Mouse (Mus musculus): Measurements from ENCODE around the gene Id2.

Id2 gene

GRCm38 (mm10) chr12:25086966-25087365, 10.0 kb downstream of the Id2 start:
- in situ Hi-C loops (cut with MboI, MseI): loop anchor here (10.0 to 25.0 kb wide), 2 partner anchors 698 to 1200 kb away; no protein-coding TSS in a partner anchor

- in situ Hi-C loops (cut with MboI, MseI): loop anchor here (10.0 to 25.0 kb wide), 2 partner anchors 701 to 1204 kb away; no protein-coding TSS in a partner anchor
Measured at GRCm38 (mm10) chr12:25083260-25084178, 13.4 kb downstream of the Id2 start.

- in situ Hi-C loops (cut with MboI, MseI): no loop called here
Measured at GRCm38 (mm10) chr12:25074344-25074743, 22.6 kb downstream of the Id2 start.

- in situ Hi-C loops (cut with MboI, MseI): no loop called here
Measured at GRCm38 (mm10) chr12:25073374-25073773, 23.6 kb downstream of the Id2 start.

GRCm38 (mm10) chr12:25062264-25062663, 34.7 kb downstream of the Id2 start:
- in situ Hi-C loops (cut with MboI, MseI): no loop called here

GRCm38 (mm10) chr12:25060901-25061300, 36.0 kb downstream of the Id2 start:
- in situ Hi-C loops (cut with MboI, MseI): no loop called here

DNA sequence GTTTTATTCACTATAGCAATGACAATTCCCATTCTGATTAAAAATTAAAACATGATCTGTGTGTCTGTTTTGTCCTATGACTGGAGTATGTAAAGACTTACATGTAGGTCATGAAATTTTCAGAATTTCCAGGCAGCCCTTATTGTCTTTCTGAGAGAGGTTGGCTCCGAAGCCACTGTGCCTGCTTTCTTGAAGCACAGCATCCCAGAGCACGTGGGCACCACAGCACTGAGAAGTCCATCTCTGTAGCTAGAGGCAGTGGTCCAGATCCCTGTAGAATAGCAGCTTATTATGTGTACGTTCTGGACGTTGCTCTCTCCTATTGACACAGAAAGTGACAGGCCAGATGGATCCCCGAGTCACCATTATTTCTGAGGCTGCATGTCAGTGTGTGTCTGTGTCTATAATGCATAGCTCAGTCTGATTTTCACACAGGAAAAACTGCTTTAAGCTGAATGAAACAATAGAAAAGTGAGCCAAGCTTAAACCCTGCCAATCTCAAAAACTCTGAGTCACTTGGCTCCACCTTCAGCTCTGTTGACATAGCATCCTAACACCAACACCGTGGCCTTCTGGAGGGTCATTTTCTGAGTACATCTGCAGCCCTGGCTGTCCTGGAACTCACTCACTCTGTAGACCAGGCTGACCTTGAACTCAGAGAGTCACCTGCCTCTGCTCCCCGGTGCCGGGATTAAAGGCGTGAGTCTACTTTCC, 37.3 kb downstream of the Id2 start:
- in situ Hi-C loops (cut with MboI, MseI): no loop called here

DNA sequence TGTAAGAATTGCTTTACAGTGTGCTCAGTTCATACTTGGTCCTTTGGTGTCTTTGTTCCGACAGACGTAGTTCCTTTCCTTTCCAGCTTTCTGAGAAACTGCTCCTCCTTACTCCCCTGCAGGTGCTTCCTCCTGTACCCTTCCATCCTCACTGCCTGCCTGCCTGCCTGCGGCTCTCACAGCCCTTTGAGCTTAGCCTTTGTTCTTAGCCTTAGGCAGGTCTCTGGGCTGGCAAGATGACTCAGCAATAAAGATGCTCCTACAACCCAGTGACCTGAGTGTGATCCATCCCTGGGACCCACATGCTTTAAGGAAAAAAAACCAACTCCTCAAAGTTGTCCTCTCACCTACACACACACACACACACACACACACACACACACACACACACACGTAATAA, 42.0 kb downstream of the Id2 start:
- in situ Hi-C loops (cut with MboI, MseI): no loop called here

- in situ Hi-C loops (cut with MboI, MseI): no loop called here
Measured at GRCm38 (mm10) chr12:25054511-25054910, 42.4 kb downstream of the Id2 start.

DNA sequence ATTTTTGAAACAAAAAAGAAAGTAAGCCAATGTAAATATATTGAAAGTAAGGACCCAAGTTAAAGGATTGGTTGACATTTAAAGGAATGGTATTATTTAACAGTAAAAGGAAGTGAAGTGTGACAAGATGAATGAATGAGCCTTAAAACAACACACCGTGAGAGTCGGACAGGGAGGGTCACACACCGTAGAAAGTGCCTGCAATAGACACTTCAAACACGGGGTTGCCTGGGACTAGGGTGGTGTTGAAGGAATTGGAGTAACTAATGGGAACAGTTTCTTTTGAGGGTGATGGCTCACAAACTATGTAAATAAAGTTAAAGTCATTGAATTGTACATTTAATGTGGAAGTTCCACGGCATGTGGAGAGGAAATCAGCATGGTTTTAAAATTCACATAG, 47.7 kb downstream of the Id2 start:
- in situ Hi-C loops (cut with MboI, MseI): no loop called here

- in situ Hi-C loops (cut with MboI, MseI): no loop called here
Measured at GRCm38 (mm10) chr12:25044579-25044978, 52.4 kb downstream of the Id2 start.

DNA sequence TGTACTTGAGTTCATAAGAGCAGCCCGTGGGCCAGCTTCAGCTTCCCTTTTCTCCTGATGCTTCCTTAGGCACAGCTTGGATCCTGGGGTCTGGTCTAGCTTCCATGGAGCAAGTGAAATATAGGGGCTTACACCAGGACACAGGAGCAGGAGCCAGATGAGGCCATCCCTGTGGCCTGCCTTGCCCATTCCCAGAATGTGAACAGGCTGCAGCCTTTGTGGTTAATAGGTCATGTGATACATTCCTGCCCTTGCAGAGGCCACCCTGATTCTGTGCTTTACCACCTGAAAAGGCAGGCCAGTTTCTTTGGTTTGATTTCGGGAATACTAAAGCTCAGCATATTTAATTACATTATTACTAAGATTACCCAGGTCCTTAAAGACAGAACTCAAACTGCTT, 52.9 kb downstream of the Id2 start:
- in situ Hi-C loops (cut with MboI, MseI): no loop called here
